Mouse (Mus musculus) adrenal gland, adult 2 months (tissue): ENCODE data around the gene Sestd1. TPM values are rescaled to one million over a fixed set of nuclear protein-coding genes. Genes with fewer than 3 reads are reported as not detected.

ENCODE experiments used
- polyA plus RNA-seq: library from polyadenylated mRNA; depleted of rRNA; stranded (reverse); fragments of >200 nt; gene quantifications from 2 replicates; pipeline ENCODE4 v1.2.3, GENCODE M21; 2012; rRNA removed
- total RNA-seq, 2 experiments: library from RNA; stranded (reverse); gene quantifications; 2 replicates each; pipeline ENCODE4 v1.2.3; 2021

Gene Sestd1
- total and polyA plus RNA-seq, 3 experiments = 2.7 to 16.4 (median 15.6) TPM

Other genes with a start within 250 kb of the Sestd1 start
- 1 to 10 TPM; 5.7 to 6.7 TPM for gene Ccdc141, start 110.0 kb downstream of the Sestd1 start, total RNA-seq
- gene Ccdc141, start 110.0 kb downstream of the Sestd1 start, polyA plus RNA-seq = 1.0 and 1.9 TPM in 2 replicates